Mouse (Mus musculus) ES-E14 (cell line): Measurements from ENCODE around the gene Klre1.

Experiments used
- MAFK ChIP-seq: IDR thresholded peaks from 2 replicates; pipeline ENCODE4 v1.6.1; 2014; ENCODE audit warnings: mild to moderate bottlenecking, low read depth, low read length, inconsistent platforms; ENCODE audit not compliant: insufficient read depth
- ZNF384 ChIP-seq: IDR thresholded peaks from 2 replicates; pipeline ENCODE4 v1.6.1; 2012; ENCODE audit warnings: low read depth, low read length, inconsistent platforms

DNA sequence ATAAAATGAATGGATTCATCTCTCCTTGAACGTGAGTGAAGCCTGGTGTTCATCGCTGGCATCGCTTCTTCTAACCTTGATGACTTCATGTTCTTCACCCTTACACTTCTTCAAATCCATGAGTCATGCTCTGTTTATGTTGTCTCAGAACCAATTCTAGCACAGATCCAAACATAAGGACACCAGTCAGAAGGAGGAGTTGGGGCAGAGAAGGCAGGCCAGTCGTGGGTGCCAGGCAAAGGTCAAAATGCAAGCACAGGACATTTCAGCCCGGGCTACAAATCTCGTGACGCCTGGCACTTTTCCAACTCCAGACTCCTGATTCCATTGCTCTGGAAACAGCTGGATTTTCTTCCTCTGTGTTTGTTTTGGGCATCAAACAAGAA is 45.2 kb upstream of the Klre1 start:
- TF ChIP-seq ZNF384 (no peak), MAFK (no peak)
